ENCODE assay signal across 19 mouse cellular contexts in the genomic region with DNA sequence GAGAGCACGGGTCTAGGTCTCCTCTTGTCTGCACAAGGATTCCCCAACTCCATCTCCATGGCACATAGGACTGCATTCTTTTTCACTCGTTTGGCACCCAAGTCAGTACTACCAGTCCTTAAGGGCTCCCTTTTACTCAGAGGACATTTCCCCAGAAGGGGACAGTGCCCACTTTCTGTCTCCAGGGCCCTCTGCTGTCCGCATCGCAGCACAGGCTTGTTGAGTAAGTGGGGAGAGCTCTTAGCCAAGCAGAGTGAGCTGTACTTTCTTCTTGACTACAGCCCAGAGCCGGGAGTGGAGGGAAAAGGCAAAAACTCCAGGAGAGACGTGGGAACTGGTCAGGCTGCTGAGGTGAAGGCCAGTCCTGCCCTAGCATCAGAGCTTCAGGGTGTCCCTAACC.
DNase-seq lines count a peak whose midpoint lies in the region; ATAC-seq and TF ChIP-seq lines count a peak whose summit lies in the region.
"Had no signal": no experiment of that assay in that cellular context is flagged by ENCODE, and none has a peak within 500 bp of the region (broad histone marks: within the 10 kb centered on the region; RNA-seq: fewer than 3 reads in every experiment).

No protein-coding gene starts in this region.

- H3K27me3 ChIP-seq in intestine, postnatal 0 days (replicated peaks; ENCODE audit: control insufficient read depth, insufficient read depth, low read length) = no peaks in the 10 kb centered on the region
- H3K27me3 ChIP-seq in intestine, embryonic 16.5 days (replicated peaks; ENCODE audit: control insufficient read depth, insufficient read depth, low read length) = no peaks in the 10 kb centered on the region
- H3K27me3 ChIP-seq in midbrain, postnatal 0 days (ENCODE audit: insufficient read depth, low read length) = no peaks in the 10 kb centered on the region
- H3K27me3 ChIP-seq in midbrain, embryonic 10.5 days (ENCODE audit: low read depth, poor library complexity, severe bottlenecking) = peaks cover 15% of the 10 kb centered on the region; the same call in 1 of the 2 replicates
- H3K27me3 ChIP-seq in lung, postnatal 0 days (replicated peaks; ENCODE audit: insufficient read depth, low read length) = no peaks in the 10 kb centered on the region
- H3K27me3 ChIP-seq: liver, embryonic 12.5 days had no signal

- no peak for ATAC-seq in intestine, postnatal 0 days
- ATAC-seq in intestine, embryonic 16.5 days = no peak
- ATAC-seq in midbrain, postnatal 0 days (ENCODE audit: low FRiP score) = no peak
- peak; percentile 59 for ATAC-seq in lung, postnatal 0 days
- ATAC-seq: liver, embryonic 12.5 days; midbrain, embryonic 13.5 days had no signal

- no peak overlapping the region for H3K27ac ChIP-seq in intestine, postnatal 0 days (ENCODE audit: low read depth, low read length)
- H3K27ac ChIP-seq in intestine, embryonic 16.5 days (ENCODE audit: low read length) = no peak overlapping the region
- H3K27ac ChIP-seq in midbrain, postnatal 0 days (ENCODE audit: low read depth, low read length) = no peak overlapping the region
- no peak overlapping the region for H3K27ac ChIP-seq in midbrain, embryonic 10.5 days (replicated peaks)
- H3K27ac ChIP-seq in lung, postnatal 0 days (ENCODE audit: low read length) = no peak overlapping the region
- H3K27ac ChIP-seq: gastrocnemius, adult 2 months; limb, embryonic 13.5 days; liver, embryonic 12.5 days; midbrain, embryonic 13.5 days had no signal

- no peaks in the 10 kb centered on the region for H3K4me1 ChIP-seq in intestine, postnatal 0 days (replicated peaks; ENCODE audit: control insufficient read depth, insufficient read depth, low read length)
- no peaks in the 10 kb centered on the region for H3K4me1 ChIP-seq in intestine, embryonic 16.5 days (ENCODE audit: control insufficient read depth, insufficient read depth, low read length)
- H3K4me1 ChIP-seq in midbrain, postnatal 0 days (ENCODE audit: insufficient read depth, low read length) = no peaks in the 10 kb centered on the region
- H3K4me1 ChIP-seq in midbrain, embryonic 10.5 days = no peaks in the 10 kb centered on the region
- H3K4me1 ChIP-seq in lung, postnatal 0 days (ENCODE audit: insufficient read depth, low read depth, low read length) = no peaks in the 10 kb centered on the region
- H3K4me1 ChIP-seq: limb, embryonic 13.5 days; liver, embryonic 12.5 days; midbrain, embryonic 13.5 days had no signal

- no peak overlapping the region for H3K9ac ChIP-seq in intestine, postnatal 0 days (ENCODE audit: low read depth, low read length)
- no peak overlapping the region for H3K9ac ChIP-seq in intestine, embryonic 16.5 days (ENCODE audit: low read depth, low read length)
- H3K9ac ChIP-seq in midbrain, postnatal 0 days (replicated peaks; ENCODE audit: low read length, poor library complexity, severe bottlenecking) = no peak overlapping the region
- no peak overlapping the region for H3K9ac ChIP-seq in lung, postnatal 0 days (replicated peaks; ENCODE audit: low read depth)
- H3K9ac ChIP-seq: limb, embryonic 13.5 days; liver, embryonic 12.5 days; lung, embryonic 14.5 days; midbrain, embryonic 13.5 days had no signal

- WGBS in intestine, postnatal 0 days = 53% methylated on average over 6 of the region's 6 CpGs
- WGBS in intestine, embryonic 16.5 days = 70% methylated on average over 6 of the region's 6 CpGs
- 63% methylated on average over 6 of the region's 6 CpGs for WGBS in midbrain, postnatal 0 days
- 70% methylated on average over 6 of the region's 6 CpGs for WGBS in midbrain, embryonic 10.5 days
- 48% methylated on average over 6 of the region's 6 CpGs for WGBS in lung, postnatal 0 days

- H3K4me2 ChIP-seq in intestine, postnatal 0 days (replicated peaks; ENCODE audit: low read depth) = no peak overlapping the region
- H3K4me2 ChIP-seq in intestine, embryonic 16.5 days (ENCODE audit: low read depth, low read length) = no peak overlapping the region
- H3K4me2 ChIP-seq in midbrain, postnatal 0 days (ENCODE audit: low read depth, low read length, poor library complexity, severe bottlenecking) = no peak overlapping the region
- H3K4me2 ChIP-seq in lung, postnatal 0 days (replicated peaks; ENCODE audit: low read depth, low read length) = no peak overlapping the region
- H3K4me2 ChIP-seq: heart, embryonic 11.5 days; limb, embryonic 13.5 days; liver, embryonic 12.5 days; lung, embryonic 14.5 days; midbrain, embryonic 13.5 days had no signal

- H3K9me3 ChIP-seq in intestine, postnatal 0 days (ENCODE audit: control insufficient read depth) = no peaks in the 10 kb centered on the region
- no peaks in the 10 kb centered on the region for H3K9me3 ChIP-seq in intestine, embryonic 16.5 days (ENCODE audit: control insufficient read depth, low read length)
- H3K9me3 ChIP-seq in midbrain, postnatal 0 days (ENCODE audit: low read length) = no peaks in the 10 kb centered on the region
- no peaks in the 10 kb centered on the region for H3K9me3 ChIP-seq in midbrain, embryonic 10.5 days (replicated peaks)
- no peaks in the 10 kb centered on the region for H3K9me3 ChIP-seq in lung, postnatal 0 days (ENCODE audit: low read length)
- H3K9me3 ChIP-seq: limb, embryonic 13.5 days; liver, embryonic 12.5 days; midbrain, embryonic 13.5 days had no signal

- no peak overlapping the region for H3K4me3 ChIP-seq in intestine, postnatal 0 days (ENCODE audit: low read depth, low read length)
- no peak overlapping the region for H3K4me3 ChIP-seq in intestine, embryonic 16.5 days (ENCODE audit: low read length)
- no peak overlapping the region for H3K4me3 ChIP-seq in midbrain, postnatal 0 days (ENCODE audit: low read depth, low read length)
- no peak overlapping the region for H3K4me3 ChIP-seq in midbrain, embryonic 10.5 days
- H3K4me3 ChIP-seq in lung, postnatal 0 days (ENCODE audit: low read depth, low read length) = no peak overlapping the region
- H3K4me3 ChIP-seq: gastrocnemius, adult 2 months; limb, embryonic 13.5 days; liver, embryonic 12.5 days; midbrain, embryonic 13.5 days had no signal

- no peak for DNase-seq in midbrain, postnatal 0 days (ENCODE audit: low spot score)
- DNase-seq in midbrain, embryonic 10.5 days (ENCODE audit: low spot score) = no peak
- peak; percentile 57 for DNase-seq in lung, postnatal 0 days (ENCODE audit: low spot score)
- no peak for DNase-seq in testis, postnatal 14 days (ENCODE audit: low spot score)
- no peak for DNase-seq in kidney, postnatal 25 days
- DNase-seq: adrenal gland, postnatal 25 days; cerebellum, adult 9-11 months; gastrocnemius, adult 2 months; heart, postnatal 14 days; kidney, adult 2 months; lung, embryonic 14.5 days; thymus, adult 2 months; thymus, postnatal 4 days had no signal

- 0 out of 2 replicates have a peak, but pooled peaks have one; percentile 10 for TF ChIP-seq CTCF in intestine, postnatal 0 days (IDR thresholded peaks at IDR 0.05; ENCODE audit: low read depth)
- peak; percentile 40 for TF ChIP-seq CTCF in midbrain, postnatal 0 days (IDR thresholded peaks at IDR 0.05)
- TF ChIP-seq CTCF in lung, postnatal 0 days (IDR thresholded peaks at IDR 0.05) = peak; percentile 56

- TF ChIP-seq EP300 in lung, postnatal 0 days (IDR thresholded peaks at IDR 0.05) = no peak

- no peaks in the 10 kb centered on the region for H3K36me3 ChIP-seq in intestine, postnatal 0 days (ENCODE audit: control insufficient read depth, insufficient read depth)
- H3K36me3 ChIP-seq in intestine, embryonic 16.5 days (ENCODE audit: control insufficient read depth, insufficient read depth, low read length) = no peaks in the 10 kb centered on the region
- H3K36me3 ChIP-seq in midbrain, postnatal 0 days (ENCODE audit: insufficient read depth, low read length) = no peaks in the 10 kb centered on the region
- no peaks in the 10 kb centered on the region for H3K36me3 ChIP-seq in midbrain, embryonic 10.5 days
- no peaks in the 10 kb centered on the region for H3K36me3 ChIP-seq in lung, postnatal 0 days (ENCODE audit: insufficient read depth, low read length)
- H3K36me3 ChIP-seq: limb, embryonic 13.5 days; liver, embryonic 12.5 days; midbrain, embryonic 13.5 days had no signal
